Mouse (Mus musculus) central nervous system, embryonic 14 days (tissue): Measurements from ENCODE around the gene Zfp105. TPM values are rescaled to one million over a fixed set of nuclear protein-coding genes. Genes with fewer than 3 reads are reported as not detected.

ENCODE experiments used
- polyA plus RNA-seq: library from polyadenylated mRNA; depleted of rRNA; stranded (reverse); fragments of >200 nt; gene quantifications from 2 replicates; pipeline ENCODE4 v1.2.3, GENCODE M21; 2012; rRNA removed

The Zfp105 gene
- 14.2 and 15.0 TPM in 2 replicates for polyA plus RNA-seq

GRCm38 (mm10) chr9:122922936-122923381, at the start of gene Zfp105:
Gene Zfp105 (plus strand): TSS chr9:122923072.

DNA sequence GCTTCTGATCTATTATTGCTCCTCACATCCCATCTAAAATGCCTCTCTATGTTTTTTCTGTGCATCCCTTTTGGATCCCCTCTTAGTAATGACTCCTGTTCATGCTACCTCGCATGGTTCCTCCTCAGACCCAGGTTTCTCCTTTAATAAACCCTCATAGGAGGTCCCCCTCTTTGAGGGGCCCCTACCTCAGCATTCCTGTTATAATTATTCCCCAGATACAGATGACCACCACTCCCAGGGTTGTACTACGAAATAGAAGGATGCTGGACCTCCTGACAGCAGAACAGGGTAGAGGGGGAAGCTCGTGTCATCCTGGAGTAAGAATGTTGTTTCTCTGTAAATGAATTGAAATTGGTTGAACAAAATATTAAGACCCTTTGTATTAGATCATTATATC, 37.5 kb upstream of the Zfp105 start, which contains the start of gene Zkscan7:
Gene Zkscan7 (plus strand): TSS at position 301 of the 400 bp plus-strand sequence.

GRCm38 (mm10) chr9:122950643-122951475, 28.0 kb downstream of the Zfp105 start, which contains the start of the genes 1110059G10Rik and Kif15:
Gene 1110059G10Rik (minus strand): TSS chr9:122951000.
Gene Kif15 (plus strand): TSS chr9:122951046.

Other genes with a start within 250 kb of the Zfp105 start
- gene Topaz1, start 175.7 kb upstream of the Zfp105 start, polyA plus RNA-seq, result not detected in 2 replicates
- gene Tcaim, start 117.5 kb upstream of the Zfp105 start, polyA plus RNA-seq, result 5.8 and 6.1 TPM in 2 replicates
- gene Gm35549, start 79.0 kb upstream of the Zfp105 start, polyA plus RNA-seq, result not detected in 2 replicates
- gene Zfp445, start 57.1 kb upstream of the Zfp105 start, polyA plus RNA-seq, result 187 and 190 TPM in 2 replicates
- 7.5 and 8.8 TPM in 2 replicates for gene Zkscan7, start 37.4 kb upstream of the Zfp105 start, polyA plus RNA-seq
- gene 1110059G10Rik, start 27.9 kb downstream of the Zfp105 start, polyA plus RNA-seq, result 19.4 and 20.4 TPM in 2 replicates
- 26.2 and 30.5 TPM in 2 replicates for gene Kif15, start 28.0 kb downstream of the Zfp105 start, polyA plus RNA-seq
- 16.9 and 18.3 TPM in 2 replicates for gene Tmem42, start 98.3 kb downstream of the Zfp105 start, polyA plus RNA-seq
- gene Tgm4, start 111.7 kb downstream of the Zfp105 start, polyA plus RNA-seq, result 0.45 and 0.52 TPM in 2 replicates
- 60.8 and 61.5 TPM in 2 replicates for gene Zdhhc3, start 190.1 kb downstream of the Zfp105 start, polyA plus RNA-seq
- 92.6 and 92.7 TPM in 2 replicates for gene Exosc7, start 190.1 kb downstream of the Zfp105 start, polyA plus RNA-seq
- 3.6 and 6.6 TPM in 2 replicates for gene Clec3b, start 227.9 kb downstream of the Zfp105 start, polyA plus RNA-seq